Mouse (Mus musculus) olfactory bulb, adult 2 months (tissue): ENCODE measurements at regions not wholly inside any gene's neighbourhood (a gene's known extent, or its start where the extent isn't known, plus 50 kb on each side); places are given as distances from the start of the nearest gene placed in this dataset.

Experiments used
- CTCF ChIP-seq: fragments of 200-500 bp; IDR thresholded peaks from 2 replicates; pipeline ENCODE4 v1.5.1; 2012; ENCODE audit warnings: low read depth, mild to moderate bottlenecking, low read length, moderate library complexity; ENCODE audit not compliant: insufficient read depth
- POLR2A ChIP-seq: fragments of 200-500 bp; IDR thresholded peaks from 2 replicates; pipeline ENCODE4 v1.6.1; 2012; ENCODE audit warnings: mild to moderate bottlenecking, low read depth, low read length, moderate library complexity; ENCODE audit not compliant: insufficient read depth

GRCm38 (mm10) chr6:117611965-117612364, 229.0 kb upstream of the Zfp637 start:
- TF ChIP-seq POLR2A (no peak), CTCF (no peak)
